Mouse (Mus musculus): ENCODE data around the gene Ppp4r4. TPM values are rescaled to one million over a fixed set of nuclear protein-coding genes. Genes with fewer than 3 reads are reported as not detected.

The Ppp4r4 gene
- total and polyA plus RNA-seq, 2 experiments = 1.3 to 6.5 TPM

DNA sequence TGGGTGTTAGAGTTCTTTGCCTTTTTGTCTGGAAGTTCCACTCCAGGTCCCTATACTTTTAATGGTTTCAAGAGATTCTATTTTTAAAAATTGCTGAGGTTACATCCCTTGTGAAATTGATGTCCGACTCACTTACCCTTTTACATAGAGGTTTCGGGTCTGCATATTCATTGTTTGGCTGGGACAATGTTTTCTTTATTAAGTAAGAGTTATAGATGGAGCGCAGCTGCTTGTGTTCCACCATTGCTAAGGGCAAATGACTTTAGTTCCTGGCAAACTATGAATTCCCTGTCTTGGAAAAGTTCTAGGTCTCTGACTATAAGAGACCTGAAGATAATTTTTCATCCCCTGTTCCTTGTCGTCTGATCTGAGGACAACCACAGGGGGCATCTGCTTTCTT is 8.3 kb downstream of the Ppp4r4 start:
- no peak overlapping the region for H3K9ac ChIP-seq (ENCODE audit: low read depth, low read length)
- H3K27me3 ChIP-seq (ENCODE audit: control insufficient read depth, insufficient read depth, low read length) = no peaks in the 10 kb centered on the region
- DNase-seq (ENCODE audit: extremely low read depth, low read depth, low spot score) = no peak
- no peaks in the 10 kb centered on the region for H3K79me2 ChIP-seq (ENCODE audit: control insufficient read depth, insufficient read depth, low read length)
- no peak overlapping the region for H3K4me3 ChIP-seq (ENCODE audit: insufficient read depth, low read depth, low read length)
- no peaks in the 10 kb centered on the region; the same call in 1 of the 2 replicates for H3K36me3 ChIP-seq (ENCODE audit: control insufficient read depth, insufficient read depth, low read length)
- TF ChIP-seq CTCF (IDR thresholded peaks at IDR 0.05; ENCODE audit: low read depth, low read length) = no peak
- TF ChIP-seq POLR2A (IDR thresholded peaks at IDR 0.05; ENCODE audit: extremely low read depth, insufficient read depth, low read length) = no peak
- WGBS = 88% methylated on average over 4 of the region's 4 CpGs
- H3K4me1 ChIP-seq (ENCODE audit: control insufficient read depth, insufficient read depth, low read length) = no peaks in the 10 kb centered on the region; the same call in 1 of the 2 replicates
- no peak overlapping the region for H3K27ac ChIP-seq (replicated peaks; ENCODE audit: insufficient read depth, low read depth, low read length)

DNA sequence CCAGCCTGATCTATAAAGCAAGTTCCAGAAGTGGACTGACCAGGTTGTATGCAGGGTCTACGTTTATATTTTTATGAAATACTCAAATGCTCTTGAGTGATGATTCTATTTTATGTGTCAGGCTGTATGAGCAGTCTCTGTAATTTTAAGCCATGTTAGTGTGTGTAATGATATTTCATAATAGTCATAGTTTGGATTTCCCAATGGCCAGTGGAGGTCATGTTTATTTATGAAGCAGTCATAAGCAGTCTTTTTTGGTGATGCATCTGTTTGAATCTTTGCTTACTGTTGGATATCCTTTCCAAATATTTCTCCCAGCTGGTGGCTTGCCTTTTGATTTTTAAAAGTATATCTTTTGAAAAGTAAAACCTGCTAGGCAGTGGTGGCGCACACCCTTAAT is 11.3 kb downstream of the Ppp4r4 start:
- Histone ChIP-seq H3K79me2 (ENCODE audit: control insufficient read depth, insufficient read depth, low read length) (no peaks in the 10 kb centered on the region), H3K4me3 (ENCODE audit: insufficient read depth, low read depth, low read length) (no peak overlapping the region), H3K9ac (ENCODE audit: low read depth, low read length) (no peak overlapping the region), H3K27ac (replicated peaks; ENCODE audit: insufficient read depth, low read depth, low read length) (no peak overlapping the region), H3K4me1 (ENCODE audit: control insufficient read depth, insufficient read depth, low read length) (no peaks in the 10 kb centered on the region; the same call in 1 of the 2 replicates), H3K27me3 (ENCODE audit: control insufficient read depth, insufficient read depth, low read length) (no peaks in the 10 kb centered on the region), H3K36me3 (ENCODE audit: control insufficient read depth, insufficient read depth, low read length) (no peaks in the 10 kb centered on the region)
- DNase-seq (ENCODE audit: extremely low read depth, low read depth, low spot score) = peak; percentile 68
- 75% methylated on average over 2 of the region's 2 CpGs for WGBS
- TF ChIP-seq CTCF (IDR thresholded peaks at IDR 0.05; ENCODE audit: low read depth, low read length) = no peak
- no peak for TF ChIP-seq POLR2A (IDR thresholded peaks at IDR 0.05; ENCODE audit: extremely low read depth, insufficient read depth, low read length)

DNA sequence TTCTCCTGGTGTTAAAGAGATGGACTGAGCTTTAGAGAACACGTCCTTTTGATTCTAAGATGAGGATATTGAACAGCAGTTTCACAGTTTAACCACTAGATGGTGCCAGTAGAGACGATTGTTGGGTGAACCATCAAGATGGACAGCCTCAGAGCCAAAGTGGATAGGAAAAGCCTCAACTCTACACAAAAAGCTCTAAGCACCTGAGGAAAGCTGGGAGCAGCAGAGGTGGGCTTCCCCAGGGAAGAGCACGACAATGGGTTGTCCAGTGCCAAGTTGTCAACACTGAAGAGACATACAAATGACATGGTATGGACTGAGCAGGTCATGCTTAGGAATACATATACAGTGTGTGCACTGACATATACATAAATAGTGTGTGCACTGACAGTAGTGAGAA is 12.1 kb downstream of the Ppp4r4 start:
- TF ChIP-seq POLR2A (IDR thresholded peaks at IDR 0.05; ENCODE audit: extremely low read depth, insufficient read depth, low read length) (no peak), CTCF (IDR thresholded peaks at IDR 0.05; ENCODE audit: low read depth, low read length) (peak; percentile 53)
- Histone ChIP-seq H3K36me3 (ENCODE audit: control insufficient read depth, insufficient read depth, low read length) (no peaks in the 10 kb centered on the region), H3K9ac (ENCODE audit: low read depth, low read length) (no peak overlapping the region), H3K79me2 (ENCODE audit: control insufficient read depth, insufficient read depth, low read length) (no peaks in the 10 kb centered on the region), H3K4me1 (ENCODE audit: control insufficient read depth, insufficient read depth, low read length) (peaks cover 6% of the 10 kb centered on the region), H3K27me3 (ENCODE audit: control insufficient read depth, insufficient read depth, low read length) (no peaks in the 10 kb centered on the region), H3K27ac (replicated peaks; ENCODE audit: insufficient read depth, low read depth, low read length) (no peak overlapping the region), H3K4me3 (ENCODE audit: insufficient read depth, low read depth, low read length) (no peak overlapping the region)
- 5% methylated on average over 3 of the region's 3 CpGs for WGBS
- peak; percentile 72 for DNase-seq (ENCODE audit: extremely low read depth, low read depth, low spot score)

- H3K79me2 ChIP-seq (ENCODE audit: control insufficient read depth, insufficient read depth, low read length) = no peaks in the 10 kb centered on the region
- DNase-seq (ENCODE audit: extremely low read depth, low read depth, low spot score) = no peak
- no peak for TF ChIP-seq CTCF (IDR thresholded peaks at IDR 0.05; ENCODE audit: low read depth, low read length)
- TF ChIP-seq POLR2A (IDR thresholded peaks at IDR 0.05; ENCODE audit: extremely low read depth, insufficient read depth, low read length) = no peak
- H3K4me1 ChIP-seq (ENCODE audit: control insufficient read depth, insufficient read depth, low read length) = peaks cover 18% of the 10 kb centered on the region
- H3K4me3 ChIP-seq (ENCODE audit: insufficient read depth, low read depth, low read length) = no peak overlapping the region
- H3K27me3 ChIP-seq (ENCODE audit: control insufficient read depth, insufficient read depth, low read length) = no peaks in the 10 kb centered on the region
- no peaks in the 10 kb centered on the region for H3K36me3 ChIP-seq (ENCODE audit: control insufficient read depth, insufficient read depth, low read length)
- no peak overlapping the region for H3K9ac ChIP-seq (ENCODE audit: low read depth, low read length)
- no peak overlapping the region; the same call in 1 of the 2 replicates for H3K27ac ChIP-seq (replicated peaks; ENCODE audit: insufficient read depth, low read depth, low read length)
- 60% methylated on average over 2 of the region's 2 CpGs for WGBS
These were observed 15.4 kb downstream of the Ppp4r4 start for GRCm38 (mm10) chr12:103547438-103547837.

GRCm38 (mm10) chr12:103548526-103548925 is 16.4 kb downstream of the Ppp4r4 start:
- peak; percentile 59 for DNase-seq (ENCODE audit: extremely low read depth, low read depth, low spot score)
- Histone ChIP-seq H3K27me3 (ENCODE audit: control insufficient read depth, insufficient read depth, low read length) (no peaks in the 10 kb centered on the region), H3K79me2 (ENCODE audit: control insufficient read depth, insufficient read depth, low read length) (no peaks in the 10 kb centered on the region), H3K9ac (ENCODE audit: low read depth, low read length) (no peak overlapping the region), H3K4me3 (ENCODE audit: insufficient read depth, low read depth, low read length) (no peak overlapping the region), H3K36me3 (ENCODE audit: control insufficient read depth, insufficient read depth, low read length) (no peaks in the 10 kb centered on the region), H3K27ac (replicated peaks; ENCODE audit: insufficient read depth, low read depth, low read length) (peak overlapping the region; percentile 42; the same call in 1 of the 2 replicates), H3K4me1 (ENCODE audit: control insufficient read depth, insufficient read depth, low read length) (peaks cover 18% of the 10 kb centered on the region)
- WGBS = 31% methylated on average over 4 of the region's 4 CpGs
- TF ChIP-seq CTCF (IDR thresholded peaks at IDR 0.05; ENCODE audit: low read depth, low read length) (no peak), POLR2A (IDR thresholded peaks at IDR 0.05; ENCODE audit: extremely low read depth, insufficient read depth, low read length) (no peak)

DNA sequence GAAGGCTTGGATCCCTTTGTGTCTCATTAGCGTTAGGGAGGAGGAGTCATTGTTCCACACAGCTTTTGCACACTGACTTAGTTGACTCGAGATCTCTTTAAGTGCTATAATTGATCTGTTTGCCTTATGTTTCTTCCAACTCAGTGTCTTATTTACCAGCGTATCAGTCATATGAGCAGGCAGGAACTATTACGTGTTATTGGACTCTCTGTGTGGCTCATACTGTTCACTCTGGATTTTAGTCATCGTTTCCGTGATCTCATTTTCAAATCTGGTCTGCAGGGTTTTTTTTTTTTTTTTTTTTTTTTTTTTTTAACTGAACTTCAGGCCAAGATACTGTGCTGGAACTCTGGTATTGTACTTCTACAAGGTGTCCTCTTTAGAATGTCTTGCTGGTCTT is 18.0 kb downstream of the Ppp4r4 start:
- H3K79me2 ChIP-seq (ENCODE audit: control insufficient read depth, insufficient read depth, low read length) = no peaks in the 10 kb centered on the region
- H3K4me3 ChIP-seq (ENCODE audit: insufficient read depth, low read depth, low read length) = no peak overlapping the region
- no peak overlapping the region for H3K27ac ChIP-seq (replicated peaks; ENCODE audit: insufficient read depth, low read depth, low read length)
- TF ChIP-seq CTCF (IDR thresholded peaks at IDR 0.05; ENCODE audit: low read depth, low read length) (no peak), POLR2A (IDR thresholded peaks at IDR 0.05; ENCODE audit: extremely low read depth, insufficient read depth, low read length) (no peak)
- peaks cover 18% of the 10 kb centered on the region for H3K4me1 ChIP-seq (ENCODE audit: control insufficient read depth, insufficient read depth, low read length)
- no peak overlapping the region for H3K9ac ChIP-seq (ENCODE audit: low read depth, low read length)
- peak; percentile 82 for DNase-seq (ENCODE audit: extremely low read depth, low read depth, low spot score)
- 32% methylated on average over 6 of the region's 6 CpGs for WGBS
- H3K27me3 ChIP-seq (ENCODE audit: control insufficient read depth, insufficient read depth, low read length) = no peaks in the 10 kb centered on the region
- no peaks in the 10 kb centered on the region for H3K36me3 ChIP-seq (ENCODE audit: control insufficient read depth, insufficient read depth, low read length)

Data from liver, adult 2 months (tissue).